Mouse (Mus musculus) testis, adult 2 months (tissue): Measurements from ENCODE around the gene Clec3a. TPM values are rescaled to one million over a fixed set of nuclear protein-coding genes. Genes with fewer than 3 reads are reported as not detected.

ENCODE experiments used
- H3K27ac ChIP-seq: fragments of 200-500 bp; 2 replicates; pipeline ENCODE4 v1.5.1; 2012; ENCODE audit warnings: low read depth, low read length; ENCODE audit not compliant: control insufficient read depth, insufficient read depth
- H3K27me3 ChIP-seq: fragments of 200-500 bp; 2 replicates; pipeline ENCODE4 v1.6.1; 2012; ENCODE audit warnings: mild to moderate bottlenecking, low read length, moderate library complexity; ENCODE audit not compliant: control insufficient read depth, insufficient read depth
- H3K36me3 ChIP-seq: fragments of 200-500 bp; 2 replicates; pipeline ENCODE4 v1.6.1; 2012; ENCODE audit warnings: mild to moderate bottlenecking, low read length; ENCODE audit not compliant: control insufficient read depth, insufficient read depth
- H3K4me1 ChIP-seq: fragments of 200-500 bp; 2 replicates; pipeline ENCODE4 v1.6.1; 2012; ENCODE audit warnings: low read length; ENCODE audit not compliant: control insufficient read depth, insufficient read depth
- H3K4me3 ChIP-seq: fragments of 200-500 bp; 2 replicates; pipeline ENCODE4 v1.5.1; 2012; ENCODE audit warnings: low read depth, mild to moderate bottlenecking, low read length, moderate library complexity, mixed read lengths; ENCODE audit not compliant: control insufficient read depth
- CTCF ChIP-seq: fragments of 200-500 bp; IDR thresholded peaks from 2 replicates; pipeline ENCODE4 v1.5.1; 2012; ENCODE audit warnings: low read depth, mild to moderate bottlenecking, inconsistent platforms, low read length, moderate library complexity; ENCODE audit not compliant: control insufficient read depth, insufficient read depth, insufficient replicate concordance
- POLR2A ChIP-seq: fragments of 200-500 bp; IDR thresholded peaks from 2 replicates; pipeline ENCODE4 v1.6.1; 2012; ENCODE audit warnings: low read depth, mild to moderate bottlenecking, inconsistent platforms, low read length, moderate library complexity; ENCODE audit not compliant: control insufficient read depth
- polyA plus RNA-seq: library from polyadenylated mRNA; depleted of rRNA; stranded (reverse); fragments of >200 nt; gene quantifications from 2 replicates; pipeline ENCODE4 v1.2.3, GENCODE M21; 2012; rRNA removed

The Clec3a gene
- polyA plus RNA-seq, 1 experiment, result not detected

DNA sequence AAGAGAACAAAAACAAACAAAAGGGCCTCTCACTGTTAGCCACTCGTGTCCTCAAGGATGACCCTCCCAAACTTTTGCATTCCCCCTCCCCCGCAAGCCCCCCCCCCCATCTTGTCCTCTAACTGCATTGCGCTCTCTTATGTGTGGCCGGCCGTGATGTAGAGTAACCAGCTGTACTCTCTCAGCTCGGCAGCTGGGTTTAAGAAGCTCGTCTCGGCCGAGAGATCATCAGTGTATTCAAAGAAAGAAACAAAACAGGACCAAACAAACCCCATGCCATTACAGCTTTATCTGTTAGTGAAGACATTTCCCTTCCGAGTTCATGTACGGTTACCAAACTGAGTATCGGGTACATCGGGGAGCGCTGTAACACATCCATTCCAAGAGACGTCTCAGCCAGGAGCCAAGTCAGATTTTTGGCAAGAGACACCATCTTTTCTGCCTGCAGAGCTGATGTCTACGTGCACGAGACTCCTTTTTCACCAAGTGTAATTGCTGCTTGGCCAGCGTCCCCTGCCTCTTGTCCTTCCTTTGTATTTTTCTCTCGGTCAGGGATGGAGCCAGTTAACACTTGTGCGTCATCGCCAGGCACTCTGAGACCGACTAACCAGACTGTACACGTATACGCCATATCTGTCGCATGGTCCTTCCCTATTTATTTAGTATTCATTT lies 40.4 kb downstream of the Clec3a start:
- Histone ChIP-seq H3K4me1 (no peaks in the 10 kb centered on the region; the same call in 1 of the 2 replicates), H3K4me3 (no peak overlapping the region), H3K36me3 (no peaks in the 10 kb centered on the region), H3K27me3 (no peaks in the 10 kb centered on the region), H3K27ac (no peak overlapping the region)
- TF ChIP-seq CTCF, result no peak
- TF ChIP-seq POLR2A, result no peak

- Histone ChIP-seq H3K27me3 (no peaks in the 10 kb centered on the region), H3K4me3 (no peak overlapping the region), H3K36me3 (no peaks in the 10 kb centered on the region), H3K27ac (no peak overlapping the region), H3K4me1 (no peaks in the 10 kb centered on the region; the same call in 1 of the 2 replicates)
- TF ChIP-seq POLR2A (no peak), CTCF (peak; percentile 33; the same call in 1 of the 2 replicates)
These were observed 42.7 kb downstream of the Clec3a start for GRCm38 (mm10) chr8:114460600-114460999.

DNA sequence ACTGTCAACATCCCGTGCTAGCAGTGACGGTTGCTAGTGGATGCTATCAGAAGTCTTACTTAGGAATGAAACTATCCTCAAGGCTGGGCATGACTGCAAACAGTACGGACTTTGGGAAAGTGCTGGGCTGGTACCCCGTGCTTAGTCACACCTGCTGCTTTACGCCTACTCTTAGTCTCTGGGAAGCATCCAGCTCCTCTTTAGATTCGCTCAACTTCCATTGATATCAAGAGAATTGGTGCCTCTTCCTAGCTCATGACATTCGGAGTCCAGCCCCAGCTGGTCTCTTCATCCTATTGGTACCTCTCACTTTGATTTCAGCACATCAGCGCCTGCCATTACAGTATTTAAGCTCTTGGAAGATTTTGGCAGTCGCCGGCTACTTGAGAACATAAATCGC lies 44.7 kb downstream of the Clec3a start:
- TF ChIP-seq CTCF (no peak), POLR2A (no peak)
- Histone ChIP-seq H3K27me3 (no peaks in the 10 kb centered on the region), H3K4me3 (no peak overlapping the region), H3K4me1 (no peaks in the 10 kb centered on the region; the same call in 1 of the 2 replicates), H3K27ac (no peak overlapping the region), H3K36me3 (no peaks in the 10 kb centered on the region)

- no peak overlapping the region for H3K4me3 ChIP-seq
- no peaks in the 10 kb centered on the region for H3K36me3 ChIP-seq
- H3K27ac ChIP-seq, result no peak overlapping the region
- no peaks in the 10 kb centered on the region; the same call in 1 of the 2 replicates for H3K4me1 ChIP-seq
- H3K27me3 ChIP-seq, result no peaks in the 10 kb centered on the region
- no peak for TF ChIP-seq POLR2A
- TF ChIP-seq CTCF, result no peak
These were observed 45.4 kb downstream of the Clec3a start for GRCm38 (mm10) chr8:114463305-114463704.

- Histone ChIP-seq H3K36me3 (no peaks in the 10 kb centered on the region), H3K27ac (no peak overlapping the region), H3K27me3 (no peaks in the 10 kb centered on the region), H3K4me3 (no peak overlapping the region), H3K4me1 (no peaks in the 10 kb centered on the region)
- no peak for TF ChIP-seq POLR2A
- no peak for TF ChIP-seq CTCF
These were observed 50.8 kb downstream of the Clec3a start for GRCm38 (mm10) chr8:114468526-114469207.

GRCm38 (mm10) chr8:114469208-114469590 lies 51.3 kb downstream of the Clec3a start:
- Histone ChIP-seq H3K4me1 (no peaks in the 10 kb centered on the region), H3K27me3 (no peaks in the 10 kb centered on the region), H3K27ac (no peak overlapping the region), H3K36me3 (no peaks in the 10 kb centered on the region), H3K4me3 (no peak overlapping the region)
- TF ChIP-seq CTCF, result peak; percentile 54; the same call in 1 of the 2 replicates
- no peak for TF ChIP-seq POLR2A

- no peak overlapping the region for H3K27ac ChIP-seq
- no peaks in the 10 kb centered on the region for H3K4me1 ChIP-seq
- no peak for TF ChIP-seq POLR2A
- TF ChIP-seq CTCF, result no peak
These were observed 55.7 kb downstream of the Clec3a start for GRCm38 (mm10) chr8:114473546-114473945.

More at GRCm38 (mm10) chr8:114473546-114473945, 55.7 kb downstream of the Clec3a start:
- Histone ChIP-seq H3K27me3 (no peaks in the 10 kb centered on the region), H3K4me3 (no peak overlapping the region), H3K36me3 (no peaks in the 10 kb centered on the region)

Other genes starting within 250 kb of the Clec3a start
- gene Vat1l, start 212.5 kb upstream of the Clec3a start, polyA plus RNA-seq, result 0.41 and 0.45 TPM in 2 replicates
- gene Wwox, start 21.6 kb downstream of the Clec3a start, polyA plus RNA-seq, result 14.9 and 15.2 TPM in 2 replicates